Mouse (Mus musculus): ENCODE results near the gene Usp28. TPM values are rescaled to one million over a fixed set of nuclear protein-coding genes. Genes with fewer than 3 reads are reported as not detected.

Gene Usp28
- polyA plus RNA-seq, 1 experiment from 2014 or later: 33.5 TPM

- Histone ChIP-seq H3K4me3 (peak overlapping the region; percentile 77), H3K27ac (peak overlapping the region; percentile 87), H3K4me2 (peak overlapping the region; percentile 76), H3K4me1 (peaks cover 35% of the 10 kb centered on the region), H3K27me3 (no peaks in the 10 kb centered on the region), H3K36me3 (ENCODE audit: poor library complexity, severe bottlenecking) (no peaks in the 10 kb centered on the region), H3K9ac (peak overlapping the region; percentile 68), H3K9me3 (replicated peaks) (no peaks in the 10 kb centered on the region)
- ATAC-seq: no peak
- 35% methylated on average over 8 of the region's 8 CpGs for WGBS
Measured at GRCm38 (mm10) chr9:48984320-48984844, 793 bp upstream of the Usp28 start.

- Histone ChIP-seq H3K4me2 (peak overlapping the region; percentile 76), H3K4me3 (peak overlapping the region; percentile 77), H3K4me1 (peaks cover 35% of the 10 kb centered on the region), H3K36me3 (ENCODE audit: poor library complexity, severe bottlenecking) (no peaks in the 10 kb centered on the region), H3K9ac (peak overlapping the region; percentile 83), H3K9me3 (replicated peaks) (no peaks in the 10 kb centered on the region), H3K27me3 (no peaks in the 10 kb centered on the region), H3K27ac (peak overlapping the region; percentile 73)
- WGBS: 0% methylated on average over 20 of the region's 20 CpGs
- ATAC-seq: no peak
Measured at GRCm38 (mm10) chr9:48985708-48986088, 523 bp downstream of the Usp28 start.

- Histone ChIP-seq H3K4me3 (peak overlapping the region; percentile 77), H3K9me3 (replicated peaks) (no peaks in the 10 kb centered on the region), H3K27ac (no peak overlapping the region), H3K4me1 (peaks cover 43% of the 10 kb centered on the region), H3K4me2 (peak overlapping the region; percentile 76), H3K27me3 (no peaks in the 10 kb centered on the region), H3K9ac (peak overlapping the region; percentile 48), H3K36me3 (ENCODE audit: poor library complexity, severe bottlenecking) (no peaks in the 10 kb centered on the region)
- no peak for ATAC-seq
- 24% methylated on average over 7 of the region's 7 CpGs for WGBS
Measured at GRCm38 (mm10) chr9:48986616-48987141, 1.5 kb downstream of the Usp28 start.

GRCm38 (mm10) chr9:48987201-48988101 lies 2.3 kb downstream of the Usp28 start:
- no peak for ATAC-seq
- H3K4me1 ChIP-seq: peaks cover 43% of the 10 kb centered on the region
- H3K4me2 ChIP-seq: peak overlapping the region; percentile 76
- WGBS: 30% methylated on average over 12 of the region's 12 CpGs
- H3K27ac ChIP-seq: no peak overlapping the region
- H3K9me3 ChIP-seq (replicated peaks): no peaks in the 10 kb centered on the region
- no peaks in the 10 kb centered on the region for H3K27me3 ChIP-seq
- peak overlapping the region; percentile 48 for H3K9ac ChIP-seq
- no peaks in the 10 kb centered on the region for H3K36me3 ChIP-seq (ENCODE audit: poor library complexity, severe bottlenecking)
- peak overlapping the region; percentile 27 for H3K4me3 ChIP-seq

DNA sequence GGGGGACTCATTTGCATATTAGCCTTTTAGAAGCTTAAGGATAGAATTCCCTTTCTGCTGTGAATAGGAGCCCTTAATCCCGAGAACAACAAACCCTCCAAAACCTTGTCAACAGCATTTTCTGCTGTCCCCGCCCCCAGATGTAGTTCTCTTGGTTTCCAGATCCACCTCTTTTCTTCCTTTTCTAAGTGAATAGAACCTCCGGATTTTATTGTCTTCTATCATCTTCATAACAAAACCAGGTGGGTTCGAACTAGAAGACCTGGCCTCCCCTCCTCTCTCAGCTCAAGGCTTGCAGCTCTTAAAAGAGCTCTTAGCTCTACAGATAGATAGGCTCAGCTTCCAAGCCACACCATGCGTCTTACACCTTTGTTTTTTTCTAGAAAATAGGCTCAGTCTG lies 6.5 kb downstream of the Usp28 start:
- Histone ChIP-seq H3K36me3 (ENCODE audit: poor library complexity, severe bottlenecking) (peaks cover 7% of the 10 kb centered on the region; the same call in 1 of the 2 replicates), H3K9ac (no peak overlapping the region), H3K9me3 (replicated peaks) (no peaks in the 10 kb centered on the region), H3K4me1 (peaks cover 32% of the 10 kb centered on the region), H3K4me2 (no peak overlapping the region), H3K27me3 (no peaks in the 10 kb centered on the region), H3K4me3 (no peak overlapping the region), H3K27ac (no peak overlapping the region)
- ATAC-seq: no peak
- 28% methylated on average over 5 of the region's 5 CpGs for WGBS

- H3K4me2 ChIP-seq: no peak overlapping the region
- H3K27me3 ChIP-seq: no peaks in the 10 kb centered on the region
- no peak overlapping the region for H3K4me3 ChIP-seq
- peaks cover 7% of the 10 kb centered on the region for H3K36me3 ChIP-seq (ENCODE audit: poor library complexity, severe bottlenecking)
- no peak overlapping the region for H3K27ac ChIP-seq
- no peaks in the 10 kb centered on the region for H3K9me3 ChIP-seq (replicated peaks)
- WGBS: 93% methylated on average over 7 of the region's 7 CpGs
- H3K4me1 ChIP-seq: peaks cover 8% of the 10 kb centered on the region
- ATAC-seq: no peak
- H3K9ac ChIP-seq: no peak overlapping the region
Measured at GRCm38 (mm10) chr9:48994779-48995178, 9.6 kb downstream of the Usp28 start.

GRCm38 (mm10) chr9:48995735-48996134 lies 10.6 kb downstream of the Usp28 start:
- no peaks in the 10 kb centered on the region for H3K27me3 ChIP-seq
- H3K4me2 ChIP-seq: no peak overlapping the region
- no peak overlapping the region for H3K27ac ChIP-seq
- no peak overlapping the region for H3K9ac ChIP-seq
- ATAC-seq: no peak
- 96% methylated on average over 1 of the region's 1 CpGs for WGBS
- H3K4me3 ChIP-seq: no peak overlapping the region
- peaks cover 13% of the 10 kb centered on the region for H3K36me3 ChIP-seq (ENCODE audit: poor library complexity, severe bottlenecking)
- H3K4me1 ChIP-seq: peaks cover 8% of the 10 kb centered on the region
- H3K9me3 ChIP-seq (replicated peaks): no peaks in the 10 kb centered on the region

GRCm38 (mm10) chr9:48999256-48999655 lies 14.1 kb downstream of the Usp28 start:
- no peaks in the 10 kb centered on the region for H3K4me1 ChIP-seq
- no peak overlapping the region for H3K9ac ChIP-seq
- H3K27me3 ChIP-seq: no peaks in the 10 kb centered on the region
- no peak overlapping the region for H3K27ac ChIP-seq
- H3K9me3 ChIP-seq (replicated peaks): no peaks in the 10 kb centered on the region
- no peak overlapping the region for H3K4me2 ChIP-seq
- no peak for ATAC-seq
- peaks cover 36% of the 10 kb centered on the region for H3K36me3 ChIP-seq (ENCODE audit: poor library complexity, severe bottlenecking)
- 88% methylated on average over 6 of the region's 6 CpGs for WGBS
- H3K4me3 ChIP-seq: no peak overlapping the region

GRCm38 (mm10) chr9:49015824-49016223 lies 30.6 kb downstream of the Usp28 start:
- Histone ChIP-seq H3K4me1 (no peaks in the 10 kb centered on the region), H3K36me3 (ENCODE audit: poor library complexity, severe bottlenecking) (peaks cover 79% of the 10 kb centered on the region), H3K9me3 (replicated peaks) (no peaks in the 10 kb centered on the region), H3K4me2 (no peak overlapping the region), H3K27ac (no peak overlapping the region), H3K27me3 (no peaks in the 10 kb centered on the region), H3K9ac (no peak overlapping the region), H3K4me3 (no peak overlapping the region)
- WGBS: 88% methylated on average over 7 of the region's 7 CpGs
- no peak for ATAC-seq

DNA sequence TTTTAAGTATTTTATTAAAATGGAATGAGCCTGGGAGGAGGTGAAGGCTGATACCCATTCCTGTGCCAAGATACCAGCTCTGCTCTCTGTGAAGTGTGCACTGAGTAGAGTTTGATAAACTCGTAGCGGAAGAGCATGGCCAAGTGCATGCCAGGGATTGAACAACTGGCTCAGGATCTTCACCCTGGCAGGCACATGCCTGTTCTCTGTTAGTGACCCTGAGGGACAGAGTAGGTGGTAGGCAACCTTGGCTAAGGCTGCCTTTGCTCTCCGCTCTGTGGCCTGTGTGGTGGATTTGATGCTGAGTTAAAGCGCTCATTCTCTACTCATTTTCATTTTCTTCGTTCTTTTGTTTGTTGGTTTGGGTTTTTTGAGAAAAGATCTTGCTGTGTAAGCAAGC lies 36.1 kb downstream of the Usp28 start:
- H3K9ac ChIP-seq: no peak overlapping the region
- no peaks in the 10 kb centered on the region for H3K27me3 ChIP-seq
- WGBS: 96% methylated on average over 5 of the region's 5 CpGs
- no peak overlapping the region for H3K4me2 ChIP-seq
- H3K27ac ChIP-seq: no peak overlapping the region
- H3K9me3 ChIP-seq (replicated peaks): no peaks in the 10 kb centered on the region
- no peaks in the 10 kb centered on the region for H3K4me1 ChIP-seq
- peaks cover 57% of the 10 kb centered on the region for H3K36me3 ChIP-seq (ENCODE audit: poor library complexity, severe bottlenecking)
- H3K4me3 ChIP-seq: no peak overlapping the region
- ATAC-seq: no peak

DNA sequence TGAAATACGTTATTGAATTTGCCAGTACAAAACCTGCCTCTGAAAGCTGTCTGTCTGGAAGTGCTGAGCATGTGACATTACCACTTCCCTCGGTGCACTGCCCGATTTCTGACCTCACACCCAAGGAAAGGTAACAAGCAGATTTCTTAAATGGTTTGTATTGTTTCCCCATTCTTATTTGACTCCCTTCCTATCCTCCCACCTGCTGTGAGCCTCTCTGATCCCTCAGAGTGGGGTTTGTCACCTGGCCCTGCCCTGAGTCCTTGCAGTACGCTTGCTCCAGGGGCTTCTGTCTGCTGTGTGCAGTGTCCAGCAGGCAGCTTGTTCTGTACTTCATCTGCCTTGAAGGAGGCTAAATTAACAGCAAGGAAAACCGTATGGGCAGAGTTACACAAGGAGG lies 38.8 kb downstream of the Usp28 start:
- Histone ChIP-seq H3K4me1 (no peaks in the 10 kb centered on the region), H3K9ac (no peak overlapping the region), H3K4me2 (no peak overlapping the region), H3K4me3 (no peak overlapping the region), H3K27me3 (no peaks in the 10 kb centered on the region), H3K9me3 (replicated peaks) (no peaks in the 10 kb centered on the region), H3K27ac (no peak overlapping the region), H3K36me3 (ENCODE audit: poor library complexity, severe bottlenecking) (peaks cover 60% of the 10 kb centered on the region)
- ATAC-seq: no peak
- 87% methylated on average over 5 of the region's 5 CpGs for WGBS

GRCm38 (mm10) chr9:49024529-49024928 lies 39.4 kb downstream of the Usp28 start:
- no peaks in the 10 kb centered on the region for H3K9me3 ChIP-seq (replicated peaks)
- peaks cover 62% of the 10 kb centered on the region for H3K36me3 ChIP-seq (ENCODE audit: poor library complexity, severe bottlenecking)
- no peak overlapping the region for H3K9ac ChIP-seq
- H3K4me1 ChIP-seq: no peaks in the 10 kb centered on the region
- no peak overlapping the region for H3K27ac ChIP-seq
- H3K4me3 ChIP-seq: no peak overlapping the region
- H3K4me2 ChIP-seq: no peak overlapping the region
- no peaks in the 10 kb centered on the region for H3K27me3 ChIP-seq
- WGBS: 90% methylated on average over 2 of the region's 2 CpGs
- ATAC-seq: no peak

Measured in forebrain, embryonic 13.5 days (tissue).